Mouse (Mus musculus): ENCODE results near the gene Zfp827. TPM values are rescaled to one million over a fixed set of nuclear protein-coding genes. Genes with fewer than 3 reads are reported as not detected.

The Zfp827 gene
- polyA plus RNA-seq, 1 experiment from 2014 or later, result 7.4 TPM

GRCm38 (mm10) chr8:79037532-79037931, 9.3 kb downstream of the Zfp827 start:
- 71% methylated on average over 7 of the region's 7 CpGs for WGBS
- Histone ChIP-seq H3K4me1 (peaks cover 27% of the 10 kb centered on the region), H3K9me3 (no peaks in the 10 kb centered on the region), H3K4me2 (no peak overlapping the region), H3K27me3 (replicated peaks) (no peaks in the 10 kb centered on the region), H3K4me3 (no peak overlapping the region), H3K27ac (replicated peaks) (0 out of 2 replicates have a peak overlapping the region, but pooled peaks have one; percentile 9), H3K36me3 (peaks cover 18% of the 10 kb centered on the region), H3K9ac (no peak overlapping the region)
- ATAC-seq (ENCODE audit: extremely low read depth, insufficient number of reproducible peaks, low FRiP score, low TSS enrichment), result no peak

- Histone ChIP-seq H3K9ac (no peak overlapping the region), H3K27me3 (replicated peaks) (no peaks in the 10 kb centered on the region), H3K9me3 (no peaks in the 10 kb centered on the region), H3K4me1 (peaks cover 23% of the 10 kb centered on the region), H3K27ac (replicated peaks) (no peak overlapping the region), H3K4me2 (no peak overlapping the region), H3K4me3 (no peak overlapping the region), H3K36me3 (peaks cover 18% of the 10 kb centered on the region)
- no peak for ATAC-seq (ENCODE audit: extremely low read depth, insufficient number of reproducible peaks, low FRiP score, low TSS enrichment)
- WGBS, result 84% methylated on average over 7 of the region's 7 CpGs
Measured at GRCm38 (mm10) chr8:79037991-79038390, 9.8 kb downstream of the Zfp827 start.

- Histone ChIP-seq H3K4me1 (peaks cover 13% of the 10 kb centered on the region), H3K36me3 (peaks cover 18% of the 10 kb centered on the region), H3K4me3 (no peak overlapping the region), H3K4me2 (no peak overlapping the region), H3K9me3 (no peaks in the 10 kb centered on the region), H3K9ac (no peak overlapping the region), H3K27me3 (replicated peaks) (no peaks in the 10 kb centered on the region), H3K27ac (replicated peaks) (no peak overlapping the region)
- WGBS, result 80% methylated on average over 3 of the region's 3 CpGs
- no peak for ATAC-seq (ENCODE audit: extremely low read depth, insufficient number of reproducible peaks, low FRiP score, low TSS enrichment)
Measured at GRCm38 (mm10) chr8:79041429-79041828, 13.2 kb downstream of the Zfp827 start.

- no peak overlapping the region for H3K4me2 ChIP-seq
- H3K27me3 ChIP-seq (replicated peaks), result no peaks in the 10 kb centered on the region
- no peaks in the 10 kb centered on the region for H3K9me3 ChIP-seq
- 76% methylated on average over 3 of the region's 3 CpGs for WGBS
- H3K36me3 ChIP-seq, result peaks cover 18% of the 10 kb centered on the region
- H3K4me1 ChIP-seq, result peaks cover 15% of the 10 kb centered on the region
- no peak overlapping the region for H3K9ac ChIP-seq
- no peak overlapping the region for H3K4me3 ChIP-seq
- no peak overlapping the region for H3K27ac ChIP-seq (replicated peaks)
- ATAC-seq (ENCODE audit: extremely low read depth, insufficient number of reproducible peaks, low FRiP score, low TSS enrichment), result no peak
Measured at GRCm38 (mm10) chr8:79042252-79042651, 14.0 kb downstream of the Zfp827 start.

GRCm38 (mm10) chr8:79044673-79045072, 16.4 kb downstream of the Zfp827 start:
- Histone ChIP-seq H3K27ac (replicated peaks) (no peak overlapping the region), H3K4me1 (peaks cover 12% of the 10 kb centered on the region), H3K36me3 (peaks cover 17% of the 10 kb centered on the region), H3K9ac (no peak overlapping the region), H3K4me2 (no peak overlapping the region), H3K4me3 (no peak overlapping the region), H3K27me3 (replicated peaks) (no peaks in the 10 kb centered on the region), H3K9me3 (no peaks in the 10 kb centered on the region)
- ATAC-seq (ENCODE audit: extremely low read depth, insufficient number of reproducible peaks, low FRiP score, low TSS enrichment), result no peak
- WGBS, result 88% methylated on average over 5 of the region's 5 CpGs

GRCm38 (mm10) chr8:79046659-79047058, 18.4 kb downstream of the Zfp827 start:
- WGBS, result 81% methylated on average over 4 of the region's 4 CpGs
- Histone ChIP-seq H3K9me3 (no peaks in the 10 kb centered on the region), H3K4me2 (no peak overlapping the region), H3K27me3 (replicated peaks) (no peaks in the 10 kb centered on the region), H3K4me3 (no peak overlapping the region), H3K27ac (replicated peaks) (no peak overlapping the region), H3K4me1 (peaks cover 12% of the 10 kb centered on the region), H3K9ac (no peak overlapping the region), H3K36me3 (peaks cover 17% of the 10 kb centered on the region)
- no peak for ATAC-seq (ENCODE audit: extremely low read depth, insufficient number of reproducible peaks, low FRiP score, low TSS enrichment)

GRCm38 (mm10) chr8:79048388-79049005, 20.3 kb downstream of the Zfp827 start:
- H3K9me3 ChIP-seq, result no peaks in the 10 kb centered on the region
- peaks cover 17% of the 10 kb centered on the region for H3K36me3 ChIP-seq
- peaks cover 12% of the 10 kb centered on the region for H3K4me1 ChIP-seq
- no peak overlapping the region for H3K27ac ChIP-seq (replicated peaks)
- H3K27me3 ChIP-seq (replicated peaks), result no peaks in the 10 kb centered on the region
- H3K4me2 ChIP-seq, result no peak overlapping the region
- WGBS, result 75% methylated on average over 6 of the region's 6 CpGs
- ATAC-seq (ENCODE audit: extremely low read depth, insufficient number of reproducible peaks, low FRiP score, low TSS enrichment), result no peak
- H3K4me3 ChIP-seq, result no peak overlapping the region
- no peak overlapping the region for H3K9ac ChIP-seq

GRCm38 (mm10) chr8:79054222-79054621, 26.0 kb downstream of the Zfp827 start:
- H3K27ac ChIP-seq (replicated peaks), result no peak overlapping the region
- H3K4me2 ChIP-seq, result no peak overlapping the region
- 85% methylated on average over 6 of the region's 6 CpGs for WGBS
- H3K36me3 ChIP-seq, result peaks cover 10% of the 10 kb centered on the region; the same call in 1 of the 2 replicates
- no peaks in the 10 kb centered on the region for H3K9me3 ChIP-seq
- ATAC-seq (ENCODE audit: extremely low read depth, insufficient number of reproducible peaks, low FRiP score, low TSS enrichment), result no peak
- no peak overlapping the region for H3K9ac ChIP-seq
- no peaks in the 10 kb centered on the region for H3K27me3 ChIP-seq (replicated peaks)
- H3K4me3 ChIP-seq, result no peak overlapping the region
- H3K4me1 ChIP-seq, result peaks cover 25% of the 10 kb centered on the region

- H3K27ac ChIP-seq (replicated peaks), result no peak overlapping the region
- no peaks in the 10 kb centered on the region for H3K27me3 ChIP-seq (replicated peaks)
- no peaks in the 10 kb centered on the region for H3K9me3 ChIP-seq
- H3K4me3 ChIP-seq, result no peak overlapping the region
- H3K4me2 ChIP-seq, result no peak overlapping the region
- 76% methylated on average over 3 of the region's 3 CpGs for WGBS
- H3K9ac ChIP-seq, result no peak overlapping the region
- H3K36me3 ChIP-seq, result peaks cover 26% of the 10 kb centered on the region
- no peak for ATAC-seq (ENCODE audit: extremely low read depth, insufficient number of reproducible peaks, low FRiP score, low TSS enrichment)
- H3K4me1 ChIP-seq, result peaks cover 38% of the 10 kb centered on the region
Measured at GRCm38 (mm10) chr8:79057179-79057578, 28.9 kb downstream of the Zfp827 start.

- H3K9ac ChIP-seq, result no peak overlapping the region
- H3K27ac ChIP-seq (replicated peaks), result peak overlapping the region; percentile 44; the same call in 1 of the 2 replicates
- no peaks in the 10 kb centered on the region for H3K9me3 ChIP-seq
- H3K4me3 ChIP-seq, result no peak overlapping the region
- no peak overlapping the region for H3K4me2 ChIP-seq
- H3K36me3 ChIP-seq, result peaks cover 44% of the 10 kb centered on the region
- H3K27me3 ChIP-seq (replicated peaks), result no peaks in the 10 kb centered on the region
- ATAC-seq (ENCODE audit: extremely low read depth, insufficient number of reproducible peaks, low FRiP score, low TSS enrichment), result no peak
- WGBS, result 64% methylated on average over 4 of the region's 4 CpGs
- peaks cover 38% of the 10 kb centered on the region for H3K4me1 ChIP-seq
Measured at GRCm38 (mm10) chr8:79059361-79059760, 31.1 kb downstream of the Zfp827 start.

GRCm38 (mm10) chr8:79060013-79060609, 31.9 kb downstream of the Zfp827 start:
- Histone ChIP-seq H3K27ac (replicated peaks) (no peak overlapping the region), H3K27me3 (replicated peaks) (no peaks in the 10 kb centered on the region), H3K9me3 (no peaks in the 10 kb centered on the region), H3K36me3 (peaks cover 47% of the 10 kb centered on the region), H3K9ac (no peak overlapping the region), H3K4me1 (peaks cover 38% of the 10 kb centered on the region), H3K4me2 (no peak overlapping the region), H3K4me3 (no peak overlapping the region)
- WGBS, result 74% methylated on average over 19 of the region's 19 CpGs
- ATAC-seq (ENCODE audit: extremely low read depth, insufficient number of reproducible peaks, low FRiP score, low TSS enrichment), result no peak

GRCm38 (mm10) chr8:79065924-79066323, 37.7 kb downstream of the Zfp827 start:
- 76% methylated on average over 2 of the region's 2 CpGs for WGBS
- Histone ChIP-seq H3K4me2 (no peak overlapping the region), H3K9me3 (no peaks in the 10 kb centered on the region), H3K27ac (replicated peaks) (no peak overlapping the region), H3K27me3 (replicated peaks) (no peaks in the 10 kb centered on the region), H3K4me3 (no peak overlapping the region), H3K4me1 (0 out of 2 replicates have a peak, but pooled peaks cover 7% of the 10 kb centered on the region), H3K36me3 (peaks cover 79% of the 10 kb centered on the region), H3K9ac (no peak overlapping the region)
- no peak for ATAC-seq (ENCODE audit: extremely low read depth, insufficient number of reproducible peaks, low FRiP score, low TSS enrichment)
